Mouse (Mus musculus) kidney, embryonic 14.5 days (tissue): ENCODE results near the gene Rictor. TPM values are rescaled to one million over a fixed set of nuclear protein-coding genes. Genes with fewer than 3 reads are reported as not detected.

ENCODE experiments used
- ATAC-seq: fragments of 200-750 bp; cut with Nextera tagmentation; 2 replicates; pipeline ENCODE4 v1.8.0; 2017; ENCODE audit warnings: moderate number of reproducible peaks, mild to moderate bottlenecking, moderate TSS enrichment, moderate library complexity; ENCODE audit not compliant: low FRiP score, low TSS enrichment
- H3K27ac ChIP-seq: fragments of 300-500 bp; sonication (generic); 2 replicates; pipeline ENCODE4 v1.5.1; 2014; ENCODE audit warnings: low read depth, mild to moderate bottlenecking, low read length, moderate library complexity, mixed read lengths
- H3K27me3 ChIP-seq: fragments of 300-500 bp; sonication (generic); 2 replicates; pipeline ENCODE4 v1.6.1; 2014; ENCODE audit warnings: mild to moderate bottlenecking, low read length; ENCODE audit not compliant: control insufficient read depth, insufficient read depth
- H3K36me3 ChIP-seq: fragments of 300-500 bp; sonication (generic); 2 replicates; pipeline ENCODE4 v1.6.1; 2014; ENCODE audit warnings: low read length, mixed read lengths; ENCODE audit not compliant: control insufficient read depth, insufficient read depth
- H3K4me1 ChIP-seq: fragments of 300-500 bp; sonication (generic); 2 replicates; pipeline ENCODE4 v1.6.1; 2014; ENCODE audit warnings: low read length, mixed read lengths; ENCODE audit not compliant: control insufficient read depth, insufficient read depth
- H3K4me2 ChIP-seq: fragments of 300-500 bp; sonication (generic); replicated peaks from 2 replicates; pipeline ENCODE4 v1.6.1; 2014; ENCODE audit warnings: low read depth, mild to moderate bottlenecking, low read length
- H3K4me3 ChIP-seq: fragments of 300-500 bp; sonication (generic); 2 replicates; pipeline ENCODE4 v1.5.1; 2014; ENCODE audit warnings: mild to moderate bottlenecking, low read length
- H3K9ac ChIP-seq: fragments of 300-500 bp; sonication (generic); 2 replicates; pipeline ENCODE4 v1.6.1; 2014; ENCODE audit warnings: low read depth, mild to moderate bottlenecking, low read length, moderate library complexity
- H3K9me3 ChIP-seq: fragments of 300-500 bp; sonication (generic); 2 replicates; pipeline ENCODE4 v1.6.1; 2016; ENCODE audit warnings: low read length; ENCODE audit not compliant: control insufficient read depth
- WGBS: fragments of 180-500 bp; shearing (Covaris S2); extraction: QIAGEN DNeasy Blood & Tissue Kit; methylation state at CpG from one replicate; pipeline ENCODE4 v1.1.7; 2014; 5-methylcytosine and 5-hydroxymethylcytosine counted together
- polyA plus RNA-seq: library from polyadenylated mRNA; unstranded; fragments of >200 nt; fragmentation: Nextera tagmentation; extraction: Ambion mirVana; gene quantifications from 2 replicates; pipeline ENCODE4 v1.2.1, GENCODE M21; 2014

Rictor gene
- polyA plus RNA-seq, 1 experiment from 2014 or later, result 46.1 TPM

DNA sequence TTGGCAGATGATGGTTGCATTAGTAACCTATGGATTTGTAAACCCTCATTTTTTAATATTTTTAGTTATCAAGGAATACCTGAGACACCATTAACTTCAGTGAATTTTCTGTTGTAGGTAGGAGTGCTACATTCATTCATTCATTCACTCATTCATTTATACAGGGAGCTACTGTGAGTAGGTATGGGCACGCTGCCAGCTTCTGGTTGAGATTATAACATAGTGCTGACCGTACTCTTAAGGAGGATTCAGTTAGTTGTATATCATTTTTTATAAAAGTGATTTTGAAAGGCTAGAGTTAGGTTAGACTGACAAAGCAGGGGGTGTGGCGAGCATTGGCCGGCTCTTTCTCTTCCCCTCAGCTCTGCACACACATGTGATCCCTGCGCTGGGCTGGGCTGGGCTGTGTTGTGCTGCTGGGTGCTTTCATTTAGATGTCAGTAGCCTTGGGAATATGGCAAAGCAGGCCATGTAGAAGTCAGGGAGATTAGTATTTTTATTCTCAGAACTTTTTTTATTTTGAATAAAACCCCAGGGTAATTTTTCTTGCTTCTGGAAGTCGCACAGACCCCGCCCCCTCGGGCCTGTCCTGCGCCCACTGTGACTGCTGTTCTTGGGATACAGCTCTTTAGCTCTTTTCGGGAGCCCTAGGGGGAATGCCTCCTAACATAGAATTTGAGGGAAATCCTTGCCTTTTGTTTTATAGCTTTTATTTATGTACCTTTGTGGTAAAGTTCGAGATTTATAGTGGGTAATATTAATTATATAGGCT, 14.4 kb downstream of the Rictor start:
- no peak overlapping the region for H3K4me2 ChIP-seq
- no peaks in the 10 kb centered on the region for H3K36me3 ChIP-seq
- no peaks in the 10 kb centered on the region for H3K4me1 ChIP-seq
- no peak overlapping the region for H3K4me3 ChIP-seq
- H3K9me3 ChIP-seq, result peaks cover 2% of the 10 kb centered on the region; the same call in 1 of the 2 replicates
- no peak for ATAC-seq
- WGBS, result 90% methylated on average over 11 of the region's 11 CpGs
- H3K9ac ChIP-seq, result no peak overlapping the region
- no peaks in the 10 kb centered on the region for H3K27me3 ChIP-seq
- no peak overlapping the region for H3K27ac ChIP-seq

DNA sequence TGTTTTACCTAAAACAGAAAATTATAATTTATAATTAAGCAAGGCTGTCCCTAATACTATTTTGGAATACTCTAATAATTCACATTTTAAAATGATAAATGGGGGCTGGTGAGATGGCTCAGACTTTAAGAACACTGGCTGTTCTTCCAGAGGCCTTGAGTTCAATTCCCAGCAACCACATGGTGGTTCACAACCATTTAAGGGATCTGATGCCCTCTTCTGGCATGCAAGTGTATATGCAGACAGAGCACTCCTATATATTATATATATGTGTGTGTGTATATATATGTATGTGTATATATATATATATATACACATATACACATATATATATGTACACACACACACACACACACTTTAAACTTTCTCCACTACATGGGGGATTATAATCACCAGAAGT, 15.2 kb downstream of the Rictor start:
- Histone ChIP-seq H3K36me3 (no peaks in the 10 kb centered on the region), H3K4me1 (0 out of 2 replicates have a peak, but pooled peaks cover 3% of the 10 kb centered on the region), H3K9me3 (peaks cover 2% of the 10 kb centered on the region; the same call in 1 of the 2 replicates), H3K9ac (no peak overlapping the region), H3K4me2 (no peak overlapping the region), H3K27ac (no peak overlapping the region), H3K4me3 (no peak overlapping the region), H3K27me3 (no peaks in the 10 kb centered on the region)
- ATAC-seq, result no peak

DNA sequence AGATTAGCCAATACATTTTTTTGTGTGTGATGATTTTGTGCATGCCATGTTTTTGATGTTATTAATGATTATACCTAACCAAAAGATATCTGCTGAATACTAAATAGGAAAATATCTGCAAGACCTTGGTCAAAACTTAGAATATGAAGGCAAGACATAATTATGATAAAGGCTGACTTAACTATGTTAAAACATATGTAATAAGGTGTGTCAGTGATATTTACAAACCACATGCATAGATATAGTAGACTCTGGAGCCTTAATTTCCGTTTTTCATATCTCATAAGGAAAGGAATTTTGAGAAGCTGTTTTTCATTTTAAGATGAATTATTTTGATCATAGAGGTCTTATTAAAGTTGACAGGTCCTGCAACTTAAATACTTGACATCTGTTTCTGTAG, 16.3 kb downstream of the Rictor start:
- H3K9me3 ChIP-seq, result peaks cover 2% of the 10 kb centered on the region; the same call in 1 of the 2 replicates
- 93% methylated on average over 1 of the region's 1 CpGs for WGBS
- ATAC-seq, result no peak
- no peak overlapping the region for H3K27ac ChIP-seq
- H3K9ac ChIP-seq, result no peak overlapping the region
- H3K4me1 ChIP-seq, result 0 out of 2 replicates have a peak, but pooled peaks cover 3% of the 10 kb centered on the region
- no peaks in the 10 kb centered on the region for H3K27me3 ChIP-seq
- H3K4me2 ChIP-seq, result no peak overlapping the region
- no peaks in the 10 kb centered on the region for H3K36me3 ChIP-seq
- H3K4me3 ChIP-seq, result no peak overlapping the region

DNA sequence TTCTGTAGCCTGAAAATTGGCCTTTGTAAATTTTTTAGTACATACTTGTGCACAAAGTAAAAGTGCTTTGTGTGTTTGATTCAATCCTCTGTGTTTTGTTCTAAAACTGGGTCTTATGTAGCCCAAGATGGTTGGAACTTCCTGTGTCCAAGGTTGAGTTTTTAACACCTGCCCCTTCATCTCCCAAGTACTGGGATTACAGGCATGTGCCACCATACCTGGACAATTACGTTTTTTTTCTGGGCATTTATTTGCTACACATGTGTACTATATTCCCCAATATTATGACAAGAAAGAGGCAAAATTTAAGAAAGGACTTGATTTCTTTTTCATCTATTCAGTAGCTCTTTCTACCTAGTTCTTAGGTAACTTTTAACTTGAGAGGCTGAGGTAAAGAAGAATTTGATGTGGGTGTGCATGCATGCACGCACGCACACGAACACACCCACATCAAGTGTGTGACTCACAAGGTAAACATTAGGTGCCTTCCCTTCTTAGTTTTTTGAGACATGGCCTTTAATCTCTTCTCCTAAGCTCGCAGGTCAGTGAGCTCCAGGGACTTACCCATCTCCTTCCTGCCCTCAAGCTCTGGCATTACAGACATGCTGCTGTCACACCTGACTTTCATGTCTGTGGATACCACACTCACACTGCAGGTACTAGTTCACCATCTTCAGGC, 18.1 kb downstream of the Rictor start:
- Histone ChIP-seq H3K4me3 (no peak overlapping the region), H3K36me3 (no peaks in the 10 kb centered on the region), H3K27ac (no peak overlapping the region), H3K9me3 (no peaks in the 10 kb centered on the region), H3K9ac (no peak overlapping the region), H3K4me1 (0 out of 2 replicates have a peak, but pooled peaks cover 3% of the 10 kb centered on the region), H3K4me2 (no peak overlapping the region), H3K27me3 (no peaks in the 10 kb centered on the region)
- ATAC-seq, result no peak
- WGBS, result 66% methylated on average over 5 of the region's 5 CpGs

DNA sequence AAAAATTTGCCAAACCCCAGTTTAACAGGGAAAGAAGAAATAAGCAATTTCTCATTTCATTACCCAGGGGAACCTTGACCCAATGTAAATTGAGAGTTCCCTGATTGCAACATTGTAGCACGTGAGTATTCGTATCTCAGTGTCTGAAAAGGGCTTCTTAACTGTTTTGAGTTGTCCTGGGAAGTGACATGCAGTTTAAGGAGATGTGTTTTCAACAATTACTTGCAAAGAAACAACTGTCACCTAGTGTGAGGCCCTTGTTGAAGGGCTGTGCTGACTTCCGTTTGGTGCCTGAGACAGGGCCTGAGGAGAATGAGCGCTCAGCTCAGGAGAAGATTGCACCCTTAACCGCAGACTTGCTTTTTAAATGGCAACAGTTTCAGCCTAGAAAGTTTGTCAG, 24.9 kb downstream of the Rictor start:
- H3K9me3 ChIP-seq, result no peaks in the 10 kb centered on the region
- H3K4me2 ChIP-seq, result no peak overlapping the region
- ATAC-seq, result no peak
- WGBS, result 50% methylated on average over 5 of the region's 5 CpGs
- no peak overlapping the region for H3K27ac ChIP-seq
- no peak overlapping the region for H3K4me3 ChIP-seq
- H3K9ac ChIP-seq, result no peak overlapping the region
- H3K27me3 ChIP-seq, result no peaks in the 10 kb centered on the region
- H3K36me3 ChIP-seq, result 0 out of 2 replicates have a peak, but pooled peaks cover 3% of the 10 kb centered on the region
- no peaks in the 10 kb centered on the region; the same call in 1 of the 2 replicates for H3K4me1 ChIP-seq

DNA sequence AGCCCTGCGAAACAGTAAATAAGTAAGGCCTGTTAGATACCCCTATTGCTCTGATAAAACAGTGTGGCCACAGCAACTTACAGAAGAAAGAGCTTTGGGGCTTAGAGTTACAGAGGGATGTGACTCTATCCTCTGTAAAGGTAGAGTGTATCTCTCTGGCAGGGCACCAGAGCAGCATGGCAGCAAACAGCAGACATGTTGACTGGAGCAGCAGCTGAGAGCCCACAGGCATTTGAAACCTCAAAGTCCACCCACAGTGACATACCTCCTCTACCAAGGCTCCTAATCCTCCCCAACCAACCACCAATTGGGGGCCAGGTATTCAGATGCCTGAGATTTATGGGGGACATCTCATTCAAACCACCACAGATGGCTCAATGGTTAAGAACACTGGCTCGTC, 31.0 kb downstream of the Rictor start:
- Histone ChIP-seq H3K36me3 (peaks cover 14% of the 10 kb centered on the region), H3K4me3 (no peak overlapping the region), H3K27me3 (no peaks in the 10 kb centered on the region), H3K27ac (no peak overlapping the region), H3K9ac (no peak overlapping the region), H3K9me3 (no peaks in the 10 kb centered on the region), H3K4me1 (0 out of 2 replicates have a peak, but pooled peaks cover 8% of the 10 kb centered on the region), H3K4me2 (no peak overlapping the region)
- 95% methylated on average over 2 of the region's 2 CpGs for WGBS
- no peak for ATAC-seq

DNA sequence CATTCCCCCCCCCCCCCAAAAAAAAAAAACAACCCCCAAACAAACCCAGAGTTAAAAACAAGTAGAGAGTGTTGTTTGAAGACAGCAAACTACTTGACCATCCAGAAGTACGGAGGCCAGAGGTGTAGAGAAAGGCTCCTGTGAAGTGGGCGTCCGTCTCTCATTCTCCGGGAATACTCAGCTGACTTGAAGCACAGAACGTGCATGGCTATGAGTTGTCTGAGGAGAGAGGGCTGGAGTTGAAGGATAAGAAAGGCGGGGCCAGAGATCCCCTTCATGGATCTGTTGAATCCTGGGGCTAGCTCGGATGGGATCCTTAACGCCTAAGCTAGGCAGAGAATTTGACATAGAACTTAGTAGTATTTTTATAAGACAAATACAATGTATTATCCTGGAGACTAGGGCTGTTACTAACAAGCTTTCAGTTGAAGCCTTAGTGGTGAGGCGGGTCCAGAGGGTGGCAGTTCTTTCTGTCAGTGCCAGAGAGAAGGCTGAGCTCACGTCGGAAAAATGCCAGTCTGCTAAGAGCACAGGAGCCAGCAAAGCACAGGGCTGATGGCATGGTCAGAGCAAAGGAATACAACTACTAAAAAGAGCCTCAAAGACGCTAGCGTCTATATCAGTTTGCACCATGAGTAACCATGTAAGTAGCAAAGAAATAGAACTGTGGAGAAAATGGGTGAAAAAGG, 34.3 kb downstream of the Rictor start:
- H3K4me3 ChIP-seq, result no peak overlapping the region
- 0 out of 2 replicates have a peak, but pooled peaks cover 8% of the 10 kb centered on the region for H3K4me1 ChIP-seq
- no peak overlapping the region for H3K9ac ChIP-seq
- no peak for ATAC-seq
- WGBS, result 72% methylated on average over 13 of the region's 13 CpGs
- no peak overlapping the region for H3K4me2 ChIP-seq
- no peaks in the 10 kb centered on the region for H3K9me3 ChIP-seq
- no peak overlapping the region for H3K27ac ChIP-seq
- no peaks in the 10 kb centered on the region for H3K27me3 ChIP-seq
- H3K36me3 ChIP-seq, result peaks cover 18% of the 10 kb centered on the region

DNA sequence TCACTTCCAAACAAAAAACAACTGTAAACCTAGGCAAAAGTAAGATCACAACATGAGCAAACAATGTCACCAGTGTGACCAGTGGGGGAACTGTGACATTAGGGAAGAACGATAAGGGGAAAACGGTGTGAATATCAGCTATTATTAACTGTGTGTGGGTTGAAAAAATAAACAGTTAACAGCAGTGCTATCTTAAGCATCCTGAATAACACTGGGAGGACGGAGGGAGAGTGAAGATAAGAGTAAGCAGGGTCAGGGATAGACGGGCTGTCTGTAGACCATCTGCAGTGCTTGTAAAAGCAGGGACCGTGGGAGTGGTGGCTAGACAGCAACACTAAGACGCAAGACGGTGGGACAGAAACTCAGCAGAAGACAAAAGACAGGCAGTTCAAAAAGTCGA, 35.5 kb downstream of the Rictor start:
- H3K27me3 ChIP-seq, result no peaks in the 10 kb centered on the region
- peaks cover 15% of the 10 kb centered on the region for H3K36me3 ChIP-seq
- no peak overlapping the region for H3K9ac ChIP-seq
- ATAC-seq, result peak; percentile 60; the same call in 1 of the 2 replicates
- H3K9me3 ChIP-seq, result no peaks in the 10 kb centered on the region
- 0 out of 2 replicates have a peak, but pooled peaks cover 8% of the 10 kb centered on the region for H3K4me1 ChIP-seq
- WGBS, result 17% methylated on average over 8 of the region's 8 CpGs
- H3K27ac ChIP-seq, result no peak overlapping the region
- H3K4me3 ChIP-seq, result no peak overlapping the region
- H3K4me2 ChIP-seq, result no peak overlapping the region
